Mouse (Mus musculus) ovary, postnatal 36 days (tissue): ENCODE measurements around the gene Tmem101.
A peak's percentile ranks its signal among the peaks of the same experiment; 100 is the strongest.
"Not testable (repeated sequence)": the region's sequence is repeated elsewhere in the genome, so short reads cannot be mapped to it uniquely, and the experiment has no call there.

Experiments
- DNase-seq: peaks from one replicate; pipeline ENCODE4 v3.0.0; 2022; ENCODE audit warnings: low spot score, mixed read lengths

Tmem101 gene

DNA sequence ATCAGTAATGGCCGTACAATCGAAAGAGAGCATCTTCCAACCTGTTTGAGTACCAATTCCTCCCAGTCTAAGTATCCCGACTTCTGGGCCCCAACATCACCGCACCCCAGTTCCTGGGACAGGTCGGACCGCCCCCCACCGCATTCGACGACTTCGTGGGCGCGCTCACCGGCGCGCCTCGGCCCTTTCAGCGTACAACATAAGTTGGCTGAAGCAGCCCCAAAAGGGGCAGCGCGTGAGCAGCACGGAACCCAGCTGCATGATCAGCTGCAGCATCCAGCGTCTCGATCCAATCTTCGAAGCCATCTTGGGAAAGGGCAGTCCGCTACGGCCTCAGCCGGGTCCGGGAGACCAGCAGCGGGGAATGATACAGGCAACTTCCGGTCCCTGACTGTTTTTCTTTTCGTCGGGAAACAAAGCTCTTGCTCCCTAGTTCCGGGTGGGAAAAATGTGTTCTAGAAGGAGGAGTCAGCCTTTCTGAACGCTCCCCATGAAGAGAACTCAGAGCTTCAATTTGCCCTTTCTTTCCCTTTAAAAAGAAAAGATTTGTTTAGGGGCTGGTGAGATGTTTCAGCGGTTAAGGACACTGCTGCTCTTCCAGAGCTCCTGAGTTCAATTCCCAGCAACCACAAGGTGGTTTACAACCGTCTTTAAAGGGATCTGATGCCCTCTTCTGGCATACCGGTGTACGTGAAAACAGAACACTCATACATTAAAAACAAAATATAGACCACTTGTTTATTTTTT lies at the start of gene Tmem101:
Tmem101 (minus strand) TSS at position 366 of the 747 bp plus-strand sequence.
- DNase-seq = peak; percentile 88

DNA sequence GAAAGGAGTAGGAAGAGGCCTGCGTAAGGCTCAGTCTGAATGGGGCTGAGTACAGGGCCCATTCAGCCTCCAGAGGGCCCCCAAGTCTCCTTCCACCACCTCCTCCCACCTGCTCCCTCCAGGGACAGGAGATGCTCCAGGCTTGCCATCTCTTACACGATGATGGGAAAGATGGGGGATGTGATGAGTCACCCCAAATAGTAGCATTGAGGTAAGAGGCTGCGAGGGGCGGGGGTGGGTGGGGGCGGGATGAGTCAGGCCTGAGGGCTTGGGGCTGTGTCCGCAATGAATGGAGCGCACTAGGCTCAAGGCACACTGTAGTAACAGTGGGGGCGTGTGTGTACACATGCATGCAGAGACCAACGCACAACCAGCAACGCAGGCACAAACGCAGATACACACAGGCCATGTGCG lies 45.2 kb upstream of the Tmem101 start:
- no peak for DNase-seq

DNA sequence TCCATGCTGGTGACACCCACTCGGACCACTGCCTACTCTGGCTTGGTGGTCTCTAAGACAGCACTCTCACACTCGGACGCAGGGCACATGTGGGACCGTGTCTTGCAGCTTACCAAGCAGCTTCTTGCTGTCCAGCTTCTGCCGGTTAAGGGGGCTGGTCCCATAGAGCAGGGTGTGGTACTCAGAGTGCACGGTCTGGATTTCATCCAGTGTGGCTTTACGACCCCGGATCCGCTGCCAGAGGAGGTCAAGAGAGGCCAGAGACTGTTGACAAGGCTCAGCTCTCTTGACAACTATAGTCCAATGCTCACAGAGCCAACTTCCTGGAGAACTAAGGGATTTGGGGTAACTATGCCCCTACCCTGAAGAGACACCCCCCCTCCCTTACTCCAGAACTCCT lies 43.7 kb upstream of the Tmem101 start:
- DNase-seq = no peak

DNA sequence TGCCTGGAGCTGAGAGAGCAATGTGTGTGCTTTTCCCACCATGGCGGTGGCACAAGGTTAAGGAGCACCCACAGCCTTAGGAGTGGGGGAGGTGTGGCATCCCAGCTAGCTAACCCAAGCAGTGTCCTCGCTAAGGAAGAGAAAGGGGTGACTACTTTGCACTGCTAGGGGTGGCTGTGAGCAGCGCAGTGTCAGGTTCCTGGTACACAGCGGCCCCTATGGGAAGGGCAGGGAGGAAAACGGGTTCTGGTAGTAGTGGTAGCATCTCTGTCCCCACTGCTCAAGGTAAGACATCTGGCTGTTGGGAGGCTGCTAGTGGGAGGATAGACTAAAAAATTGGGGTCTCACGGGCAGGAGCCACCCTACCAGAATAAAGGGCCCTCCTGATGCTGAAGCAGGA lies 42.0 kb upstream of the Tmem101 start:
- no peak for DNase-seq

DNA sequence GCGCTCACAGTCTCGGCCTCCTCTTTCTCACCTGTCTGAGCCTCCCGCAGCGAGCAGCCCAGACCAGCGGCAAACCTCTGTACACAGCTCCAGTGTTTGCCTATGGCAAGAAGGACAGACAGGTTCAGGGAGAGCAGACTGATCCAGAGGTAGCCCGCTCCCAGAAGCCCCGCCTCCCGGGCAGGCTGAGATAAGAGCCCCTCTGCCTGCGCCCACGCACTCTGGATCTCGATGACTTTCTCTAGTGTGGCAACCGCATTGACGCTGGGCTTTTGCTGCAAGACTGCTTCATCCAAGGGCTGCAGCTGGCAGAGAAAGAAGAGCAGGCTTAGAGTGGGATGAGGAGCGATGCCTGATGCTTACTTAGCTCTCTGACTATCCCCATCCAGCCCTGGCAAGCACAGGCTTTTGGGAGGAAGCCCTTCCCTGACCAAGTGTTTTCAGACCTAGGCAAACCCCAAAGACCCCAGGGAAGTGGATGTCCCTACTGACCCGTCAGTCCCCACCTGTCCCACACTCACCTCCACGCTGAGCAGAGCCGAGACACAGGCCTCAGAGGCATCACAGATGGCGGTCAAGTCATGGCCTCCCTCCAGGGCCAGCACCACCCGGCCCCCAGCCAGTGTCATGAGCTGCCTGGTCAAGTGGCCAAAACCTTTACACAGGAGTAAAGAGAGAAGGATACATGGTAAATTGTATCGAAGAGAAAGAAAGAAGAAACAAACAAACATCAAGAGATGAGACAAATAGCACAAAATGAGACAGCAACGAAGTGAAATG lies 40.0 kb upstream of the Tmem101 start:
- no peak for DNase-seq

DNA sequence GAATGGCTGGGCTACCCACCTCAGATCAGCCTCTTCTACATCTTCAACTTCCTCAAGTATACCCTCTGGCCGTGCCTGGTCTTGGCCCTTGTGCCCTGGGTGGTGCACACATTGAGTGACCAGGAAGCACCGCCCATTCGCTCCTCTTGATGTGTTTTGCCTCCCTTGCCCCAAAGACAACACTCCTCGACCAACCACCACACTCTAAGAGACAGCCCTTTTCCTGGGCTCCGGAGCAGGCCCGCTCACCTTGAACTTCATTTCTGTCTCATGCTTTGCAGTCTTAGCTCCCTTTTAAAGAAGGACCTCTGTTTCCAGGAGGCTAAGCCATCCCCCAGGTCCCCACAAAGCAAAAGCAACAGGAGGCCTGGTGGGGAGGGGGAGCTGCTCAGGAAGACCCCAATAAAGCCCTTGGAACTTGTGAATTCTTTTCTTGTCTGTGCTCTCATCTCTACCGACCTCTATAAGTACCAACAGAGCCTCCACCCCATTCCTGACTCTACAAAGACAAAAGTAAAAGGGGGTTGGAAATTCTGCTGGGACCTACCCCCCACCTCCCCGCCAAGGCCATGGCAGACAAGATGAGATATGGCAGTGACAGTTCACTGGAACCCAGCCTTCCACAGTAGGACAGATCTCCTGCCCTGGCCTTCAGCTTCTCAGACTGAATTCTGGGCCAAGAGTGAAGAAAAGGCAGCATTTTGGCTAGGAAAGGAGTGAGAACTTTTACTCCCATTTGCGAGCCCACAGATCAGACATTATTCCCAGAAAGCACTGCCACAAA lies 37.6 kb upstream of the Tmem101 start:
- DNase-seq = no peak

DNA sequence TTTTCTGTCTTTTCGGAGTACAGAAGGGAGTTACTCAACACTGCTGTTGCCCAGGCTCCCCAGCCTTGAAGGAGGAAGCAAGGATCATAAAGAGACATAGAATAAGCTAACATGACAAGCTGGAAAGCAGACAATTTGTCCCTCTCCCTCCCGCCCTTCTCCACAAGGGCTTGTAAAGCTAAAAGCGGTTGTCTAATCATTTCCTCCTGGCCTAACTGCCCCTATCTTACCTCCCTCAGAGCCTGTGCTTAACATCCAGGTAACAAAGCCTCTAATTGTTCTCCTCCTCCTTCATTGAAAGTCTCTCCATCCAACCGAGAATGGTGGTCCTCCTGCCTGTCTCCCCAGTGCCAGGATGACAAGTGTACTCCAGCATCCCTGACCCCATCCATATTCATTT lies 34.6 kb upstream of the Tmem101 start:
- DNase-seq = no peak

DNA sequence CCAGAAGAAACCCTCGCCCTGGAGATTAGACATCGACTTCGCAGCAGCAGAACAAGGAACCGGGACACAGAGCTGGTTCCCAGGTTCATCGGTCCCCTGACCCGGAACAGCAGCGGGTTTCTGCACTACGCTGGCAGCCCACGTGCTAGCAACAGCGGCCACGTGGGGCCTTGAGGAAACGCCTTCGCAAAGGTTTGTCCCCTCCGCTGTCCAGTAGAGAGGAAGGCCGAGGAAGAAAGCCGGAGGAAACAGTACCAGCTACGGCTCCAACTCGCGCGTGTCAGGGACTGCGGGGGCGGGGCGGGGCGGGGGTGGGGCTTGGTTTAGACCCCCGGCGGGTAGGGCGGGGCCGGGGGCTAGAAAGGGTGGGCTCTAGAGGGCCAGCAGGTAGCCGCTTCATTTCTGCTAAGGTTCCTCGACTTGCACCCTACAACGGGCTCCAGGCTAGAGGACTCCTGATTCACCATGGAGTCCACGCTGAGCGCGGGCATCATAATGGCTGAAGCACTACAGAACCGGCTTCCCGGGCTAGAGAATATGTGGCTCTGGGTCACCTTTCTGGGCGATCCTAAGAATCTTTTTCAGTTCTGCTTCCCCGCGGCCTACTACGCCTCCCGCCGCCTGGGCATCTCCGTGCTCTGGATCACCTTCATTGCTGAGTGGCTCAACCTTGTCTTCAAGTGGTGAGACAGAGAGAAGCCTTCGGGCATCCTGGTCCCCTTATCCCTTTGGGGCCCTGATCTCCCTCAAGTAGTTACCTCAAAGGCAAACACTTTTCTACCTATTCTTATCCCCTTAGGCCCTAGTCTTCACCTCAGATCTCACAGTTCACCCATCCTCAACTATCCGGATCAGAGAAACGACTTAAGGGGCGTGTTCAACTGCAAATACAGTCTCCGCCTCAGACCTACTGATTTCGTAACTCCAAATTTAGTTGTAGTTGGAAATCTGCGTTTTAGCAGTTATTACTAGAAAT lies 33.5 kb upstream of the Tmem101 start, which contains the start of gene G6pc3:
G6pc3 (plus strand) TSS at position 160 of the 976 bp plus-strand sequence.
- peak; percentile 89 for DNase-seq

DNA sequence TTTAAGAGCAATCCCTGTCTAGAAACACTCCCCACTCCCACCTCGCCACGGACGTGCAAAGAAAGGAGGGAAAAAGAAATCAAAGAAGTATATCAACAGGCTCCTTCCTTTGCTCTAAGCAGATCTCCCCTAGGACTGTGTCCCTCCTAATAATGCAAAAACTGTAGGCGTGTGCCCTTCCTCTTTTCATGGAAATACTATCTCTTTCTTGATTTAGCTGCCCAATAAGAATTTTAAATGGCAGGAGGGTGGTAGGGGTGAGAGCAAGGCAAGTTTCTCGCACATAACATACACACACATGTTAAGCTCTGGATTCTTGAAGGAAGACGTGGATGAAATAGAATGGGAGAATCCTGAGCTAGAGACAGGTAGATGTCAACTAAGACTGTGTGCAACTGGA lies 32.8 kb upstream of the Tmem101 start:
- DNase-seq = no peak

DNA sequence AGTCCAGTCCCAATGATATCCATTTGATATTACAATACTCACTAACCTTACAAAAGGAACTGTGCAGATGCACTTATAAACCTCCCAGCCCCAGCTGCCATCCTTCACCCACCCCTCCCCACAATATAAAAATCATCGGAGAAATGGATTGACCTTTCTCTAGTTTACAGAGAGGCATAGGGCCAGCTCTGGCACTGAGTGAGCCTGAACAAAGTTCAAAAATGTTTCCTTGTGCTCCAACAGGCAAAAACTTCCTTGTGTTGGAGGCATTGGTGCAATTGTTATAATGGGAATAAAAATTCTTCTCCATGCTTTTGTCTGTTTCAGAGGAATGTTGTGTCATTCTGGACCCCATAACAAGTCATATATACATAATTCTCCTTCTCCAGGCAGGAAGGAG lies 30.0 kb upstream of the Tmem101 start:
- DNase-seq = no peak

DNA sequence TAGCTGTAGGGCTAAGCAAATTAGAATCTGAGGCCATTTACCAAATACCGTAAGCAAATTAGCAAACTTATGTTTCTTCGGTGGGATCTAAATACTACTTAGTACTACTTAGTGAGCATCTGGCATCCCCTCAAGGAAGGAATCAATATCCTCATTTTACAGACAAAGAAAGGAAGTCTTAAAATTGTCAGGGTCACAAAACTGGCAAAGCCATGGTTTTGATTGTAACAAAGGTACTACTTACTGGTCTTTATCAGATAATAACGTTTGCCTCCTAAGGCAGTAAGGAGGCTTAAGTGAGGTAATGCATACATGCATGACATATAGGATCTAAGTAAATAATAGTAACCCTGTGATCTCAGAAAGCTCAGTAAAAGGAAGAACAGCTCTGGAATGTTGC lies 29.5 kb upstream of the Tmem101 start:
- DNase-seq = no peak

DNA sequence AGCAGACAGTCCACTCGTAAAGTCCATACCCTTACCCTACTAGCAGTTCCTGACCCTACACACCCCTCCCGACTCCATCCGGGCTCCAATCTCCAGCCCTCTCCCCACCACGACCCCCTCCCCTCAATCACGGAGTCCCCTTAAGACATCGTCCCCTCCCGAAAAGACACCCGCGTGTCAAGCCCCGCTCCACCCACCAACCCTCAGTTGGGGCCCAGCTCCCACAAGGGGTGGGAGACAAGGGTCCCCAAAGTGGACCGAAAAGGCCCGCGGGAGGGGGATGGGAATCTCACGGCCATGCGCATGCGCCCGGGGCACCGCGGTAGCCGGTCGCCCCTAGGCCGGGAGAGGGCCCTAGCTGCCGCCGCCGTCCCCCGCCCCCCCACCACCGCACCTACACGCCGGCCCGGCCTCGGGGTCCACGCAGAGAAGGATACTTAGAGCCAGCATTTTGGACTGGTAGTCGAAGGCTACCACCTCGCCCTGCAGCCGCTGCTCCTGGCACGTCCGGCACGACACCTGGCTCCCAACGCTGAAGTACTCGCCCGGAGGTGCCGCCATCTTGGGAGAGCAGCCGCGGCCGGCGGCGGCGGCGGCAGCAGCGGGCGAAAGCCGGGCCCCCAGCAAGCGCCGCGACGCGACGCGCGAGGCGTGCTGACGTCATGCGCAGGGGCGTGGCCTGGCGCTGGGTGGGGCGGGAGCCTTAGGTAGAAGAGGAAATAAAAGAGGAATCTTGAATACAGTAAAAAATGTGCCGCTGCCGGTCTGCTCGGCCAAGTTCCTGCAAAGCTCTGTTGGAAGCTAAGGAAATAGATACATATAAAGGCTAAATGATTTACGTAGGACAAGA lies 28.7 kb upstream of the Tmem101 start, which contains the start of gene Lsm12:
Lsm12 (minus strand) TSS at position 651 of the 850 bp plus-strand sequence.
- DNase-seq = peak; percentile 97

DNA sequence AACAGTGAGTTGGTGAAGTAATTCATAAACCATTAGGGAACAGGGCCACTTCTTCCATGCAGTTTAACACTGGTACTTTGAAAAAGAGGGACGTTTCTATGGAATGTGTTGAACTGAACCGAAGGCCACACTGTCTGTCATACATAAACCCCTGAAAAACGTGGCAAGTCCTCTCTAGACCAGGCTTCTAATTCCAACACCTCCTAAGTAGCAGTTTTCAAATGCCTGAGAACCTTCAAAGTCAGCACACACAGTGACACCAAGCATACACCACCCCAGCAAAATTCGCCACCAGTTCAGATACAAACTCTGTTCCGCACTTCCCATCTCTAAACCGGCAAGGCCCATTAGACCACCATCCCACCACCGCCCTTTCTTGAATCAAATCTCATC lies 28.0 kb upstream of the Tmem101 start:
- no peak for DNase-seq

DNA sequence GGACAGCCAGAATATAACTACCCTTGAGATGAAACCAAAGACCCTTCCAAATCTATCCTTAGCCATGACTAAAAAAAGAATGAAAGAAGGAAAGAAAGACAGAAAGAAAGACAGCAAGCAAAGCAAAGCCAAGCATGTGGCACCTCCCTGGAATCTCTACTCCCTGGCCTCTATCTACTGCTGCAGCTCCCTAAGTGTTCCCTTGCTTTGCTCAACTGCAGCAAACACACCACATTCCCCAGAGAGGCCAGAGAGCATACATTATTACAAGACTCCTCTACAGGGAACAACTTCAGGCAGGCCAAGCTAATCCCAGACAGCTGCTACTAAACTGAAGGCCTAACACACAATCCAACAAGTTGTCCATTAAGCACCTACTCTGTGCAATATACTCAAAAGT lies 23.6 kb upstream of the Tmem101 start:
- DNase-seq = no peak

DNA sequence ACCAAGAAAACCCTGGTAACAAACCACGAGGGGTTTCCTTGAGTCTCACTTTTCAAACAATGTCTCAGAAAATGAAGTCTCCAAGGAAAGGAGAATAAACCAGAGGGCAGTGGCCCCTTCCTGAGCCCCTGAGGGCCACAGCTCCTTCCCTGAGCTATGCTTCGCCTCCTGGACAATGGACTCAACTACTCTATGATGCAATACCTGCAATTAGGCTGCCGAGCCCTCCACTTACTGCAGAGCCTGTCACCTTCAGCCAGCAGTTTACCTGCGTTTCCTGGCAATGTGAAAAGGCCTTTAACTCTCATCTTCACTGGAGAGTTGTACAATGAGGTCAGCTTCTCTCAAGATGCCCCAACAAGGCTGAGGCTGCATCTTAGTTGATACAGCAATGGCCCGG lies 12.5 kb upstream of the Tmem101 start:
- no peak for DNase-seq

DNA sequence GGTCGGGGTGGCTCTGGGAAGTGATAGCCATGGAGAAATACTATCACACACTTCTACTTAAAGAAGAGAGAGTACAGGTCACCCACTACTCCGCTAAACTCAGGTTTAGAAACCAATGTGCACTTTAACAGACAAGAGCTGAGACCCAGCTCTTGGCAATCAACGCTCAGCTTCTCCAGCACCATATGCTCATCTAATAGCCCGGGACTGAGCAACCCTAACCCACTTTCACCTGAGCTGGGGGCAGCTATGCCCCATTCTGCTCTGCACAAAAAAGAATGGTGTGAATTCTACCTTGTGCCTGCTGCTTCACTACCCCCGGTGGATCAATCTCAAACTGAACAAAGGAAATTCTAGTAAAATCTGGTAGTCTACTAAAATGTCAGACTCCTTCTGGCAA lies 11.3 kb upstream of the Tmem101 start:
- DNase-seq = no peak

DNA sequence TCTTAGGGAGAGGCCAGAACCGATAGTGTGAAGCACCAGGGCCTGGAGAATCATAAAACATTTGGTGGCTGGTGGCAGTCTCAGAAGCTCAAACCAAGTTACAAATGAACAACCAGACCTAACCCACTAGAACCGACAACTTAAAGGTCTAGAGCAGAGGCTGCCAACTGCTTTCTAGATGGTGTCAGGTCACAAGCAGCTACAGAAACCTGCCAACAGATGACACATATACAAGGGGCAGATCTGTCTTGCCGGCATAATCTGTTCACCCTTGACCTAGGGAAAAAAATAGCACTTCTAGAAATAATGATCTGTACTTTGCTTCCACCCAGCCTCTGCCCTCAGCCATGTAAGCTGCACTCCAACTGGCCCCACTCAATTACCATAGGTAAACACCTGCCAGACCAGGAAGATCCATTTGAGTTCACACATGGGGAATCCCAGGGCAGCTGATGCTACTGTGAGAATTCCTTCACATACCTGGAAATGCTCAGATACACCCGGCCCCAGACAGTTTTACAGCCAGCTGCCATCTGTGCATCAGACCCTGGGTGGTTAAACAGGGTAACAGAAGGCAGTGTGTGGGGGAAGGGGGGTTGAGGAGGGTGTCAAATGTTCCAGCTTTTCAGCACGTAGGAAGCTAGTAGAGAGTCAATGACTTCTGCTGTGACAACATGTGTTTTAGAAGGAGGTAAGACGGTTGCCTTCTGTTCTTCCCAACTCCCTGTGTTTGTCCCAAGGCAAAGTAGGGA lies 9.9 kb upstream of the Tmem101 start:
- DNase-seq = no peak

DNA sequence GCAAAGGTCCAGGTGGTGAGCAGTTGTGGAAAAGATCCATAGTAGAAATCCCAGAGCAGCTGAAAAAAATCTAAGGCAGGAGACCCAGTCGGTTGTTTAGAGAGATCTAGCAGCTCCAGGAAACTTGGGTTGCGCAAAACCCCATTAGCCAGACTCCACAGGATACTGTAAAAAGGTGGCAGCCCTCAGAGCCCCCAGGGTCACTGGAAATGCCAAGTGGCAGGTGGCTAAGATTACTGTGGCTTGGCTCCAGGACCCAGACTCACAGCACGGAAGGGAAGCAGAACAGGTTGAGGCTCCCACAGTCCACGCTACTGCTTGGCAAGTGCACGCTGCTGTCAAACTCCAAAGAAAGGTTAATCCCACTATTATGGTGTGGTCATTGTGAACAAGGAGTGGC lies 3.6 kb upstream of the Tmem101 start:
- DNase-seq = no peak

DNA sequence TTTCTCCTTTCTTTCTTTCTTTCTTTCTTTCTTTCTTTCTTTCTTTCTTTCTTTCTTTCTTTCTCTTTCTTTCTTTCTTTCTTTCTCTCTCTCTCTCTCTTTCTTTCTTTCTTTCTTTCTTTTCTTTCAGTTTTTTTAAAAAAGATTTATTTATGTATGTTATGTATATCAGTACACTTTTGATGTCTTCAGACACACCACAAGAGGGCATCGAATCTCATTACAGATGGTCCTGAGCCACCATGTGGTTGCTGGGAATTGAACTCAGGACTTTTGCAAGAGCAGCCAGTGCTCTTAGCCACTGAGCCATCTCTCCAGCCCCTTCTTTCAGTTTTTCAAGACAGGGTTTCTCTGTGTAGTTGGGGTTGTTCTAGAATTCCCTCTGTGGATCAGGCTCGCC lies 1.8 kb upstream of the Tmem101 start:
- not testable (repeated sequence) for DNase-seq

DNA sequence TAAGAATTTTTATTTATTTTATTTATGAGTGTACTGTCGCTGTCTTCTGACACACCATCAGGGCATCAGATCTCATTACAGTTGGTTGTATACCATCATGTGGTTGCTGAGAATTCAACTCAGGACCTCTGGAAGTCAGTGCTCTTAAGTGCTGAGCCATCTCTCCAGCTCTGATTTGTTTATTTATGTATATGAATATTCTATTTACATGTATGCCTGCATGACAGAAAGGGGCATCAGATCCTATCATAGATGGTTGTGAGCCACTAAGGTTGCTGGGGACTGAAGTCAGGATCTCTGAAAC lies 534 bp upstream of the Tmem101 start:
- DNase-seq = no peak
